Mouse (Mus musculus): Measurements from ENCODE around the gene Cdh13. TPM values are rescaled to one million over a fixed set of nuclear protein-coding genes. Genes with fewer than 3 reads are reported as not detected.

Gene Cdh13
- polyA plus RNA-seq, 1 experiment from 2014 or later: 56.3 TPM

- Histone ChIP-seq H3K9me3 (no peaks in the 10 kb centered on the region), H3K27ac (no peak overlapping the region), H3K4me3 (replicated peaks) (no peak overlapping the region), H3K36me3 (no peaks in the 10 kb centered on the region), H3K4me2 (replicated peaks) (no peak overlapping the region), H3K27me3 (no peaks in the 10 kb centered on the region), H3K9ac (replicated peaks) (no peak overlapping the region), H3K4me1 (replicated peaks) (no peaks in the 10 kb centered on the region)
- WGBS: 83% methylated on average over 10 of the region's 10 CpGs
- ATAC-seq: no peak
Measured at GRCm38 (mm10) chr8:118611551-118611950, 328.0 kb downstream of the Cdh13 start.

- Histone ChIP-seq H3K36me3 (no peaks in the 10 kb centered on the region), H3K4me3 (replicated peaks) (no peak overlapping the region), H3K9ac (replicated peaks) (no peak overlapping the region), H3K27me3 (no peaks in the 10 kb centered on the region), H3K4me1 (replicated peaks) (no peaks in the 10 kb centered on the region), H3K9me3 (no peaks in the 10 kb centered on the region), H3K4me2 (replicated peaks) (no peak overlapping the region), H3K27ac (no peak overlapping the region)
- WGBS: 95% methylated on average over 10 of the region's 10 CpGs
- no peak for ATAC-seq
Measured at GRCm38 (mm10) chr8:118618195-118618594, 334.7 kb downstream of the Cdh13 start.

- ATAC-seq: no peak
- Histone ChIP-seq H3K4me2 (replicated peaks) (no peak overlapping the region), H3K4me3 (replicated peaks) (no peak overlapping the region), H3K36me3 (no peaks in the 10 kb centered on the region), H3K9ac (replicated peaks) (no peak overlapping the region), H3K27ac (no peak overlapping the region), H3K4me1 (replicated peaks) (no peaks in the 10 kb centered on the region), H3K9me3 (no peaks in the 10 kb centered on the region), H3K27me3 (no peaks in the 10 kb centered on the region)
- WGBS: 91% methylated on average over 5 of the region's 5 CpGs
Measured at GRCm38 (mm10) chr8:118626425-118626824, 342.9 kb downstream of the Cdh13 start.

- H3K36me3 ChIP-seq: no peaks in the 10 kb centered on the region
- WGBS: 85% methylated on average over 5 of the region's 5 CpGs
Measured at GRCm38 (mm10) chr8:118627737-118628136, 344.2 kb downstream of the Cdh13 start.

GRCm38 (mm10) chr8:118628702-118629101 lies 345.2 kb downstream of the Cdh13 start:
- no peak overlapping the region for H3K4me2 ChIP-seq (replicated peaks)
- WGBS: 46% methylated on average over 8 of the region's 8 CpGs
- no peaks in the 10 kb centered on the region for H3K9me3 ChIP-seq
- H3K27me3 ChIP-seq: no peaks in the 10 kb centered on the region
- ATAC-seq: no peak
- H3K4me3 ChIP-seq (replicated peaks): no peak overlapping the region
- H3K4me1 ChIP-seq (replicated peaks): no peaks in the 10 kb centered on the region
- no peak overlapping the region for H3K27ac ChIP-seq
- H3K36me3 ChIP-seq: no peaks in the 10 kb centered on the region
- H3K9ac ChIP-seq (replicated peaks): no peak overlapping the region

More at GRCm38 (mm10) chr8:118627737-118628136, 344.2 kb downstream of the Cdh13 start:
- no peaks in the 10 kb centered on the region for H3K9me3 ChIP-seq
- no peak overlapping the region for H3K4me3 ChIP-seq (replicated peaks)
- H3K27ac ChIP-seq: no peak overlapping the region
- no peaks in the 10 kb centered on the region for H3K27me3 ChIP-seq
- ATAC-seq: no peak
- no peaks in the 10 kb centered on the region for H3K4me1 ChIP-seq (replicated peaks)
- no peak overlapping the region for H3K9ac ChIP-seq (replicated peaks)
- no peak overlapping the region for H3K4me2 ChIP-seq (replicated peaks)

- no peaks in the 10 kb centered on the region for H3K9me3 ChIP-seq
- no peak overlapping the region for H3K4me3 ChIP-seq (replicated peaks)
- H3K36me3 ChIP-seq: no peaks in the 10 kb centered on the region
- no peaks in the 10 kb centered on the region for H3K4me1 ChIP-seq (replicated peaks)
- no peak overlapping the region for H3K4me2 ChIP-seq (replicated peaks)
- H3K27me3 ChIP-seq: no peaks in the 10 kb centered on the region
- no peak overlapping the region for H3K27ac ChIP-seq
- ATAC-seq: no peak
- 73% methylated on average over 22 of the region's 22 CpGs for WGBS
- no peak overlapping the region for H3K9ac ChIP-seq (replicated peaks)
Measured at GRCm38 (mm10) chr8:118635296-118636060, 351.9 kb downstream of the Cdh13 start.

- Histone ChIP-seq H3K27ac (no peak overlapping the region), H3K4me1 (replicated peaks) (no peaks in the 10 kb centered on the region), H3K9me3 (no peaks in the 10 kb centered on the region), H3K27me3 (no peaks in the 10 kb centered on the region), H3K9ac (replicated peaks) (no peak overlapping the region), H3K4me2 (replicated peaks) (no peak overlapping the region), H3K4me3 (replicated peaks) (no peak overlapping the region), H3K36me3 (no peaks in the 10 kb centered on the region)
- WGBS: 90% methylated on average over 8 of the region's 8 CpGs
- ATAC-seq: no peak
Measured at GRCm38 (mm10) chr8:118639606-118640005, 356.1 kb downstream of the Cdh13 start.

GRCm38 (mm10) chr8:118641799-118642198 lies 358.3 kb downstream of the Cdh13 start:
- H3K27me3 ChIP-seq: no peaks in the 10 kb centered on the region
- H3K4me3 ChIP-seq (replicated peaks): no peak overlapping the region
- no peak overlapping the region for H3K4me2 ChIP-seq (replicated peaks)
- H3K9ac ChIP-seq (replicated peaks): no peak overlapping the region
- 90% methylated on average over 4 of the region's 4 CpGs for WGBS
- H3K27ac ChIP-seq: no peak overlapping the region
- no peaks in the 10 kb centered on the region for H3K4me1 ChIP-seq (replicated peaks)
- H3K36me3 ChIP-seq: no peaks in the 10 kb centered on the region
- no peaks in the 10 kb centered on the region for H3K9me3 ChIP-seq
- no peak for ATAC-seq

- H3K4me2 ChIP-seq (replicated peaks): no peak overlapping the region
- no peaks in the 10 kb centered on the region for H3K36me3 ChIP-seq
- H3K4me3 ChIP-seq (replicated peaks): no peak overlapping the region
- ATAC-seq: no peak
- H3K9ac ChIP-seq (replicated peaks): no peak overlapping the region
- no peaks in the 10 kb centered on the region for H3K27me3 ChIP-seq
- H3K4me1 ChIP-seq (replicated peaks): peaks cover 9% of the 10 kb centered on the region; the same call in 1 of the 2 replicates
- no peaks in the 10 kb centered on the region for H3K9me3 ChIP-seq
- no peak overlapping the region for H3K27ac ChIP-seq
- WGBS: 77% methylated on average over 6 of the region's 6 CpGs
Measured at GRCm38 (mm10) chr8:118648801-118649537, 365.4 kb downstream of the Cdh13 start.

GRCm38 (mm10) chr8:118649981-118650380 lies 366.4 kb downstream of the Cdh13 start:
- Histone ChIP-seq H3K4me1 (replicated peaks) (peaks cover 13% of the 10 kb centered on the region; the same call in 1 of the 2 replicates), H3K4me3 (replicated peaks) (no peak overlapping the region), H3K27me3 (no peaks in the 10 kb centered on the region), H3K4me2 (replicated peaks) (no peak overlapping the region), H3K9ac (replicated peaks) (no peak overlapping the region), H3K9me3 (no peaks in the 10 kb centered on the region), H3K27ac (no peak overlapping the region), H3K36me3 (no peaks in the 10 kb centered on the region)
- no peak for ATAC-seq
- 90% methylated on average over 4 of the region's 4 CpGs for WGBS

- Histone ChIP-seq H3K4me1 (replicated peaks) (no peaks in the 10 kb centered on the region), H3K4me3 (replicated peaks) (no peak overlapping the region), H3K9me3 (0 out of 2 replicates have a peak, but pooled peaks cover 5% of the 10 kb centered on the region), H3K36me3 (no peaks in the 10 kb centered on the region), H3K4me2 (replicated peaks) (no peak overlapping the region), H3K27me3 (no peaks in the 10 kb centered on the region), H3K27ac (no peak overlapping the region), H3K9ac (replicated peaks) (no peak overlapping the region)
- ATAC-seq: no peak
- 84% methylated on average over 8 of the region's 8 CpGs for WGBS
Measured at GRCm38 (mm10) chr8:118662001-118662829, 378.7 kb downstream of the Cdh13 start.

GRCm38 (mm10) chr8:118665081-118665480 lies 381.5 kb downstream of the Cdh13 start:
- no peak overlapping the region for H3K4me3 ChIP-seq (replicated peaks)
- no peaks in the 10 kb centered on the region for H3K36me3 ChIP-seq
- no peak overlapping the region for H3K27ac ChIP-seq
- no peak overlapping the region for H3K4me2 ChIP-seq (replicated peaks)
- H3K9ac ChIP-seq (replicated peaks): no peak overlapping the region
- WGBS: 90% methylated on average over 5 of the region's 5 CpGs
- peaks cover 6% of the 10 kb centered on the region for H3K4me1 ChIP-seq (replicated peaks)
- H3K27me3 ChIP-seq: no peaks in the 10 kb centered on the region
- H3K9me3 ChIP-seq: 0 out of 2 replicates have a peak, but pooled peaks cover 5% of the 10 kb centered on the region
- no peak for ATAC-seq
